Mouse (Mus musculus) CD4-positive naive resting alpha-beta T cell, adult 57 days (primary cell): ENCODE measurements around the gene Pfkfb2. TPM values are rescaled to one million over a fixed set of nuclear protein-coding genes. Genes with fewer than 3 reads are reported as not detected.

ENCODE experiments used
- total RNA-seq: library from RNA; stranded (reverse); gene quantifications from one replicate; pipeline ENCODE4 v1.2.4, GENCODE M21; 2023

Gene Pfkfb2
- 16.7 TPM for total RNA-seq

GRCm38 (mm10) chr1:130729153-130729552 lies at the start of gene Pfkfb2:
Pfkfb2 (minus strand) TSS chr1:130729253.

DNA sequence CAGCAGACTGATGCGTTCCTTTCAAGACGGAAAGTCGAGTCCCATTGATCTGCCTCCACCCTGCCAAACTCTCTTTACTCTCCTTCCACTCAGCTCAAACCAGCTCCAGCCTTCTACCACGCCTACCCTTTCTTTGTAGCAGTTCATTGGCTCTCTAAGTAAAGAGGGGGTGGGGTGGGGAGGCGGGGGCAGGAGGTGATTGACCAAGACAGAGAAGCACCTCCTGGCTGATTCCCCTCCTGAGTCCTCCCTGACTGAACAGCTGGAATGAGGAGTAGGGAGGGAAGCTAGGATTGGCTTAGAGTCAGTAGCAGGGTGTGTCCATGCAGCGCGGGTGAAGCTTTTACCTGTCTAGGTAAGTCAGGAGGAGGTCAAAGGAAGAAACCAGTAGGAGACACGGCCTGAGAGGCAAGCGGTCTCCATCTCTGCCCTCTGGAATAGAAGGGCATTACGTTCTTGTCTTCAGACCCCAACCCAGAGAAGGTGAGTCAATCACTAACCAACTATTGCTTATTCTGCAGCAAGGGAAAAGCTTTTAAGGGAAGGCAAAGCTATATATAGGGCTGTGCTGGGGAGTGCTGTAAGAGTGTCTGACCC lies 2.8 kb upstream of the Pfkfb2 start, which contains the start of gene AA986860:
Gene AA986860, plus strand, starts transcription at position 236 of the 597 bp plus-strand sequence.

DNA sequence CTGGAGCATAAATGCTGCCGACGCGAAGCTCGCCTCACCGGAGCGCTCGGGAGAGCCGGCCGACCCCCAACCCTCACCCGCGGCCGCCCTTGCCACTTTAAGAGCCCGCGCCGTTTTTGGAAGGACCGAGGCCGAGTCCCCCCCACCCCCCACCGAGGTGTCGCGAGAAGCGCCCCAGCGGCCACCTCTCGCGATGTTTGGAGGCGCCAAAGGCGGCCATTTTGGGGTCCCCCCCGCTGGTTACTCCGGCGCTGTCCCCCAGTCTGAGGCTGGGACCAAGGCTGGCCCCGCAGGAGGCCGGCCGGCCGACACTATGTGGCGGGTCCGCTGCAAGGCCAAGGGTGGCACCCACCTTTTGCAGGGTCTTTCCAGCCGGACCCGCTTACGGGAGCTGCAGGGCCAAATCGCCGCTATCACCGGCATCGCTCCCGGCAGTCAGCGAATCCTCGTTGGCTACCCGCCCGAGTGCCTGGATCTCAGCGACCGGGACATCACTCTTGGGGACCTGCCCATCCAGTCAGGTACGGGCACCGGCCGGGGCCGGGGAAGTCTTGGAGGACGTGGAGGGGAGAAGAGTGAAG lies 11.7 kb downstream of the Pfkfb2 start, which contains the start of gene Yod1:
Gene Yod1, plus strand, starts transcription at position 37 of the 581 bp plus-strand sequence.

DNA sequence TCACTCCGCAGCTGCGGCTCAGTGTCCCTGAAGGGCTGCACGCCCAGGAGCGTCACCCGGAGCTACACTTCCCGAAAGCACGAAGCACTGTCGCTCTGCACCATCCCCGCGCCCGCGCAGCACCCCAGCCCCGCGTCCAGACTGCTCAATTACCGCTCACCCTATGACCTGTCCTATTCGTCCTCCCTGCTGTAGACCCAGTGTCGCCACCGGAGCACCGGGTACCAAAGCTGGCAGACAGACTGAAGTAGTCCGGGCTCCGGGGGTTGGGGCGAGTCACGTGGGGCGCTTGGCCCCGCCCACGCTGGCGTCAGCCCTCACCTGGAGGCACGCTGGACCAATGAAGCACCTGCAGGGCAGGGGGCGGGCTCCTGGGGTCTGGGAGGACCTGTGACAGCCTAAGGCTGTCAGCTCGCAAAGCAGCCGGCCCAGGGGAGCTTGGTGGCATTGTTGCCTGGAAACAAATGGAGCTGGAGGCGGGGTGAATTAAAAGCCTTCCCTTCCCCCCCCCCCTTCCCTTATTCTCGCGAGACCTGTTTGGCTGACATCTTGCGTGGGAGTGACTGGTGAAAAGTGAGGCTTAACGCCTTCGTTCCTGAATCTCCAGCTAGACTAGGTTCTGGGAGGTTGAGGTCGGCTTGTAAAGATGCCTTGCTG lies 13.4 kb downstream of the Pfkfb2 start, which contains the start of gene Gm29427:
Gene Gm29427, minus strand, starts transcription at position 239 of the 657 bp plus-strand sequence.

DNA sequence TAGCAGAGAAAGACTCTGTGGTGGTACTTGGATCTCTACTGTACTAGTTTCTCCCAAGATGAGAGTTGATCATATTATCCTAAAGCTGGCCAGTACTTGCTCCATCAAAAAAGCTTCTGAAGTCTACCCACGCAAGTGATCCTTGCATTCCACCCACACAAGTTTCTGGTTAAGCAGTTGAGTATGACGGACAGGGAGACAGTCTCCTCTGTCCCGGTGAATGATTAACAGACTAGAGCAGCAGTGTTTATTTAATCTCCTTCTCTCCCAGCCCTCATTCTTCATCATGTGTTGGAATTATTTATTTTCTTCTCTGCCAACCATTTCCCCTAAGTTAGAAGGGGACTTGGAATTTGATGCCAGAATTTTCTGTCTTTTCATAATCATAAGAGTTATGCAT lies 67.6 kb downstream of the Pfkfb2 start, which contains the start of gene C4bp:
Gene C4bp, minus strand, starts transcription at position 179 of the 400 bp plus-strand sequence.

Other genes with a start within 250 kb of the Pfkfb2 start
- not detected for gene Zp3r, start 99.6 kb downstream of the Pfkfb2 start, total RNA-seq
- not detected for gene C4bp, start 67.6 kb downstream of the Pfkfb2 start, total RNA-seq
- gene Gm29427, start 13.5 kb downstream of the Pfkfb2 start, total RNA-seq = not detected
- 12.6 TPM for gene Yod1, start 11.9 kb downstream of the Pfkfb2 start, total RNA-seq
- gene AA986860, start 2.7 kb upstream of the Pfkfb2 start, total RNA-seq = 0.59 TPM
- not detected for gene Fcamr, start 71.6 kb upstream of the Pfkfb2 start, total RNA-seq
- gene Pigr, start 97.4 kb upstream of the Pfkfb2 start, total RNA-seq = not detected
- 27.3 TPM for gene Fcmr, start 136.4 kb upstream of the Pfkfb2 start, total RNA-seq
- not detected for gene Il24, start 158.2 kb upstream of the Pfkfb2 start, total RNA-seq
- gene Il20, start 182.2 kb upstream of the Pfkfb2 start, total RNA-seq = not detected
- not detected for gene Il19, start 210.9 kb upstream of the Pfkfb2 start, total RNA-seq